Comparison of ENCODE assay signal across 13 mouse cellular contexts in the genomic region with DNA sequence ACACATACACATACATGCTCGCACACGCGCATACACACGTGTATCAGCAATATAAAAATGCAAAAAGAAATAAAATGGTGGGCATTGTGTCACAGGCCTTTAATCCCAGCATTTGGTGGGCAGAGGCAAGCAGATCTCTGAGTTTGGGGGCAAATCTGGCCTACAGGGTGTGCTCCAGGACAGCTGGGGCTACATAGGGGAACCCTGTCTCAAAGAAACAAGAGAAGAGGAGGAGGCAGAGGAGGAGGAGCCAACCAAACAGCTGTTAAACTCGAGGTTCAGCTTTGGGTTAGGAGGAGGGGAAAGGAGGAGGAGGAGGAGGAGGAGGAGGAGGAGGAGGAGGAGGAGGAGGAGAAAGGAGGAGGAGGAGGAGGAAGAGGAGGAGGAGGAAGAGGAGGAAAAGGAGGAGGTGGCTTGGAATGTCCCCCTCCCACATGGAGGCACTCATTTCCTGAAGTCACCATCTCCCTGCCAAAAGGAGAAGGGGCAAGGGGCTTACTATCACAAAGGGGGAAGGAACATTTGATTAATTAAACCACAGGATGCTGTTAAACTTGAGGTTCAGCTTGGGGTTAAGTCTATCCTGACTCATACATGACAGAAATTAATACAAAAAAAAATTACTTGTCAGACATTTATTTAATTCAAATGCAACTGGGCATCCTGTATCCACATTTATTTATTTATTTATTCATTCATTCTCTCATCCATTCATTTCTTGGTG. TPM values are rescaled to one million over a fixed set of nuclear protein-coding genes. Genes with fewer than 3 reads are reported as not detected.
DNase-seq lines count a peak whose midpoint lies in the region; ATAC-seq and TF ChIP-seq lines count a peak whose summit lies in the region.
"Had no signal": no experiment of that assay in that cellular context is flagged by ENCODE, and none has a peak within 500 bp of the region (broad histone marks: within the 10 kb centered on the region; RNA-seq: fewer than 3 reads in every experiment).

No protein-coding gene starts in this region.

- H3K36me3 ChIP-seq in kidney, embryonic 15.5 days, result no peaks in the 10 kb centered on the region
- no peaks in the 10 kb centered on the region for H3K36me3 ChIP-seq in midbrain, embryonic 10.5 days
- no peaks in the 10 kb centered on the region for H3K36me3 ChIP-seq in midbrain, embryonic 11.5 days (ENCODE audit: control insufficient read depth, insufficient read depth, low read length)
- H3K36me3 ChIP-seq in myocyte (ENCODE audit: control insufficient read depth, insufficient read depth), result no peaks in the 10 kb centered on the region
- H3K36me3 ChIP-seq: G1E; limb, embryonic 15.5 days had no signal

- peak overlapping the region; percentile 85 for H3K27ac ChIP-seq in kidney, embryonic 15.5 days
- 0 out of 2 replicates have a peak overlapping the region, but pooled peaks have one; percentile 38 for H3K27ac ChIP-seq in midbrain, embryonic 10.5 days (replicated peaks)
- no peak overlapping the region for H3K27ac ChIP-seq in midbrain, embryonic 11.5 days (ENCODE audit: low read depth, low read length)
- H3K27ac ChIP-seq: limb, embryonic 15.5 days had no signal

- H3K4me2 ChIP-seq in kidney, embryonic 15.5 days, result no peak overlapping the region
- H3K4me2 ChIP-seq in midbrain, embryonic 11.5 days, result no peak overlapping the region
- peak overlapping the region; percentile 75 for H3K4me2 ChIP-seq in myocyte (ENCODE audit: low read depth)
- H3K4me2 ChIP-seq: limb, embryonic 15.5 days had no signal

- no peak overlapping the region for H3ac ChIP-seq in myocyte (ENCODE audit: control insufficient read depth, insufficient read length)

- no peak for ATAC-seq in kidney, embryonic 15.5 days (replicated peaks; ENCODE audit: low FRiP score)
- no peak for ATAC-seq in midbrain, embryonic 11.5 days (ENCODE audit: low FRiP score)
- peak; percentile 61 for ATAC-seq in activated CD4-positive, CD25-positive, alpha-beta regulatory T cell, adult 4 months

- H3K79me2 ChIP-seq in myocyte (ENCODE audit: control insufficient read depth, insufficient read depth), result no peaks in the 10 kb centered on the region

- no peaks in the 10 kb centered on the region for H3K27me3 ChIP-seq in kidney, embryonic 15.5 days
- H3K27me3 ChIP-seq in midbrain, embryonic 10.5 days (ENCODE audit: low read depth, poor library complexity, severe bottlenecking), result no peaks in the 10 kb centered on the region
- no peaks in the 10 kb centered on the region for H3K27me3 ChIP-seq in midbrain, embryonic 11.5 days (ENCODE audit: control insufficient read depth, insufficient read depth, low read length)
- no peaks in the 10 kb centered on the region for H3K27me3 ChIP-seq in myocyte (ENCODE audit: control insufficient read depth, insufficient read depth, insufficient read length)
- H3K27me3 ChIP-seq: limb, embryonic 15.5 days had no signal

- no peak overlapping the region for H3K4me3 ChIP-seq in kidney, embryonic 15.5 days (replicated peaks)
- H3K4me3 ChIP-seq in midbrain, embryonic 10.5 days, result no peak overlapping the region
- no peak overlapping the region for H3K4me3 ChIP-seq in midbrain, embryonic 11.5 days (ENCODE audit: low read depth, low read length)
- no peak overlapping the region for H3K4me3 ChIP-seq in myocyte
- H3K4me3 ChIP-seq: limb, embryonic 15.5 days had no signal

- no peaks in the 10 kb centered on the region for H3K9me3 ChIP-seq in kidney, embryonic 15.5 days (replicated peaks)
- no peaks in the 10 kb centered on the region for H3K9me3 ChIP-seq in midbrain, embryonic 10.5 days (replicated peaks)
- H3K9me3 ChIP-seq in midbrain, embryonic 11.5 days (ENCODE audit: control insufficient read depth, low read length), result no peaks in the 10 kb centered on the region
- H3K9me3 ChIP-seq: G1E; limb, embryonic 15.5 days had no signal

- H3K4me1 ChIP-seq in kidney, embryonic 15.5 days, result peaks cover 49% of the 10 kb centered on the region
- H3K4me1 ChIP-seq in midbrain, embryonic 10.5 days, result peaks cover 36% of the 10 kb centered on the region
- H3K4me1 ChIP-seq in midbrain, embryonic 11.5 days (ENCODE audit: control insufficient read depth, insufficient read depth, low read length), result no peaks in the 10 kb centered on the region

- H3K9ac ChIP-seq in kidney, embryonic 15.5 days, result no peak overlapping the region
- no peak overlapping the region for H3K9ac ChIP-seq in midbrain, embryonic 11.5 days (ENCODE audit: low read length)
- H3K9ac ChIP-seq: limb, embryonic 15.5 days had no signal

- peak; percentile 9 for TF ChIP-seq POLR2A in myocyte (IDR thresholded peaks at IDR 0.05; ENCODE audit: insufficient read length, low read depth)

- DNase-seq in kidney, adult 9 months, result no peak
- DNase-seq in midbrain, embryonic 10.5 days (ENCODE audit: low spot score), result no peak
- DNase-seq in midbrain, embryonic 11.5 days (ENCODE audit: low spot score, missing footprints), result no peak
- DNase-seq in natural killer cell, adult 2 months (ENCODE audit: low spot score in 2 of 2), result no peak
- no peak for DNase-seq in left cerebral cortex, adult 18-20 months (ENCODE audit: low spot score in 2 of 2)
- DNase-seq: cerebellum, adult 2 months; heart, adult 11 months; heart, postnatal 4 days had no signal

- WGBS in kidney, embryonic 15.5 days, result 95% methylated on average over 4 of the region's 5 CpGs
- 97% methylated on average over 4 of the region's 5 CpGs for WGBS in midbrain, embryonic 10.5 days
- WGBS in midbrain, embryonic 11.5 days, result 98% methylated on average over 4 of the region's 5 CpGs

TF ChIP-seq in myocyte, 11 proteins besides CTCF, POLR2A, EP300 and RAD21:
- no peak for TF ChIP-seq REST (IDR thresholded peaks at IDR 0.05; ENCODE audit: insufficient read depth, insufficient read length)
- TF ChIP-seq POLR2AphosphoS2 (IDR thresholded peaks at IDR 0.05; ENCODE audit: insufficient read length, low read depth), result no peak
- peak; percentile 35 to 76 (median 75) for TF ChIP-seq MYOD1 (IDR thresholded peaks at IDR 0.05; ENCODE audit: control insufficient read depth in 1 of 3, insufficient read length in 2 of 3, low read depth in 2 of 3)
- TF ChIP-seq TCF3 (IDR thresholded peaks at IDR 0.05; ENCODE audit: insufficient read length, low read depth), result no peak
- peak; percentile 14 to 88 (median 59) for TF ChIP-seq MYOG (IDR thresholded peaks at IDR 0.05; ENCODE audit: control insufficient read depth in 1 of 3, insufficient read depth in 1 of 3, insufficient read length in 2 of 3, low read depth in 2 of 3)
- no peak for TF ChIP-seq E2F4 (IDR thresholded peaks at IDR 0.05; ENCODE audit: insufficient read depth)
- no peak for TF ChIP-seq SRF (IDR thresholded peaks at IDR 0.05; ENCODE audit: control insufficient read depth, insufficient read length, low read depth)
- no peak for TF ChIP-seq USF1 (IDR thresholded peaks at IDR 0.05; ENCODE audit: low read depth)
- TF ChIP-seq MAX (IDR thresholded peaks at IDR 0.05; ENCODE audit: low read depth), result no peak
- peak; percentile 69 for TF ChIP-seq TCF12 (IDR thresholded peaks at IDR 0.05; ENCODE audit: insufficient read depth, poor library complexity, severe bottlenecking)
- no peak for TF ChIP-seq CEBPB (IDR thresholded peaks at IDR 0.05; ENCODE audit: insufficient read depth, poor library complexity, severe bottlenecking)

RNA-seq across cellular contexts. Expression of gene Txn2, which starts 42.3 kb away (rescaled TPM):
- polyA plus RNA-seq in kidney, embryonic 15.5 days (2015; fragmentation: Nextera tagmentation; extraction: Ambion mirVana), result 240 and 253 TPM in 2 replicates
- 285 and 291 TPM in 2 replicates for polyA plus RNA-seq in midbrain, embryonic 10.5 days (2016; fragmentation: Nextera tagmentation; extraction: Ambion mirVana)
- 242 and 255 TPM in 2 replicates for polyA plus RNA-seq in midbrain, embryonic 11.5 days (2014; fragmentation: Nextera tagmentation; extraction: Ambion mirVana)
- 100 to 1,000 TPM; 219 to 245 TPM for polyA plus RNA-seq in activated CD4-positive, CD25-positive, alpha-beta regulatory T cell, adult 4 months (2017; shearing (Covaris generic))
- 383 TPM for polyA plus RNA-seq in myocyte (2012; fragmentation: generic; extraction: Trizol)
- 100 to 1,000 TPM; 145 TPM for total RNA-seq in left cerebral cortex, adult 18-20 months (2021)

RNA-seq across cellular contexts. Expression of gene Myh9, which starts 44.6 kb away (rescaled TPM):
- 56.2 and 60.2 TPM in 2 replicates for polyA plus RNA-seq in kidney, embryonic 15.5 days (2015; fragmentation: Nextera tagmentation; extraction: Ambion mirVana)
- 29.0 and 29.4 TPM in 2 replicates for polyA plus RNA-seq in midbrain, embryonic 10.5 days (2016; fragmentation: Nextera tagmentation; extraction: Ambion mirVana)
- 16.4 and 19.6 TPM in 2 replicates for polyA plus RNA-seq in midbrain, embryonic 11.5 days (2014; fragmentation: Nextera tagmentation; extraction: Ambion mirVana)
- polyA plus RNA-seq in activated CD4-positive, CD25-positive, alpha-beta regulatory T cell, adult 4 months (2017; shearing (Covaris generic)), result 100 to 1,000 TPM; 243 to 280 TPM
- polyA plus RNA-seq in myocyte (2012; fragmentation: generic; extraction: Trizol), result 466 TPM
- 10 to 100 TPM; 74.4 to 78.9 TPM for total RNA-seq in left cerebral cortex, adult 18-20 months (2021)
